Mouse (Mus musculus) splenic B cell, adult 2 months (primary cell): ENCODE results near the gene Tceanc2.

ENCODE experiments used
- DNase-seq: peaks from one replicate; pipeline ENCODE4 v3.0.0-alpha.2; 2011; ENCODE audit warnings: low read depth, low spot score
- H3K27me3 ChIP-seq: 2 replicates; pipeline ENCODE4 v1.6.1; 2012; ENCODE audit warnings: mild to moderate bottlenecking, low read length, moderate library complexity, mixed read lengths; ENCODE audit not compliant: control insufficient read depth, poor library complexity, insufficient read depth, severe bottlenecking
- H3K36me3 ChIP-seq: 2 replicates; pipeline ENCODE4 v1.6.1; 2012; ENCODE audit warnings: mild to moderate bottlenecking, low read length, moderate library complexity, mixed read lengths; ENCODE audit not compliant: control insufficient read depth, poor library complexity, insufficient read depth, severe bottlenecking

The Tceanc2 gene

GRCm38 (mm10) chr4:107196454-107196853 is 17.5 kb upstream of the Tceanc2 start:
- Histone ChIP-seq H3K36me3 (peaks cover 27% of the 10 kb centered on the region), H3K27me3 (no peaks in the 10 kb centered on the region)
- no peak for DNase-seq

GRCm38 (mm10) chr4:107193841-107194240 is 14.9 kb upstream of the Tceanc2 start:
- DNase-seq, result peak; percentile 51
- peaks cover 24% of the 10 kb centered on the region for H3K36me3 ChIP-seq
- H3K27me3 ChIP-seq, result no peaks in the 10 kb centered on the region

- Histone ChIP-seq H3K36me3 (peaks cover 17% of the 10 kb centered on the region), H3K27me3 (no peaks in the 10 kb centered on the region)
- no peak for DNase-seq
Measured at GRCm38 (mm10) chr4:107185703-107186102, 6.8 kb upstream of the Tceanc2 start.

- no peak for DNase-seq
- Histone ChIP-seq H3K36me3 (peaks cover 5% of the 10 kb centered on the region; the same call in 1 of the 2 replicates), H3K27me3 (no peaks in the 10 kb centered on the region)
Measured at GRCm38 (mm10) chr4:107183203-107183602, 4.3 kb upstream of the Tceanc2 start.

GRCm38 (mm10) chr4:107182796-107183195 is 3.9 kb upstream of the Tceanc2 start:
- peaks cover 3% of the 10 kb centered on the region; the same call in 1 of the 2 replicates for H3K36me3 ChIP-seq
- H3K27me3 ChIP-seq, result no peaks in the 10 kb centered on the region
- no peak for DNase-seq

- no peak for DNase-seq
- Histone ChIP-seq H3K27me3 (no peaks in the 10 kb centered on the region), H3K36me3 (0 out of 2 replicates have a peak, but pooled peaks cover 3% of the 10 kb centered on the region)
Measured at GRCm38 (mm10) chr4:107181866-107182265, 3.0 kb upstream of the Tceanc2 start.

GRCm38 (mm10) chr4:107180746-107181145 is 1.8 kb upstream of the Tceanc2 start:
- Histone ChIP-seq H3K27me3 (no peaks in the 10 kb centered on the region), H3K36me3 (0 out of 2 replicates have a peak, but pooled peaks cover under 1% of the 10 kb centered on the region)
- no peak for DNase-seq

- DNase-seq, result no peak
- H3K27me3 ChIP-seq, result no peaks in the 10 kb centered on the region
- H3K36me3 ChIP-seq, result 0 out of 2 replicates have a peak, but pooled peaks cover 3% of the 10 kb centered on the region
Measured at GRCm38 (mm10) chr4:107179561-107179960, 645 bp upstream of the Tceanc2 start.

GRCm38 (mm10) chr4:107178182-107178829 is 610 bp downstream of the Tceanc2 start, which contains the start of gene Tmem59:
TSS of gene Tmem59 (plus strand) at chr4:107178399.
- peaks cover 4% of the 10 kb centered on the region; the same call in 1 of the 2 replicates for H3K36me3 ChIP-seq
- H3K27me3 ChIP-seq, result no peaks in the 10 kb centered on the region
- peak; percentile 95 for DNase-seq

- Histone ChIP-seq H3K27me3 (no peaks in the 10 kb centered on the region), H3K36me3 (peaks cover 5% of the 10 kb centered on the region; the same call in 1 of the 2 replicates)
- DNase-seq, result no peak
Measured at GRCm38 (mm10) chr4:107177506-107177905, 1.4 kb downstream of the Tceanc2 start.

- Histone ChIP-seq H3K36me3 (peaks cover 3% of the 10 kb centered on the region; the same call in 1 of the 2 replicates), H3K27me3 (no peaks in the 10 kb centered on the region)
- no peak for DNase-seq
Measured at GRCm38 (mm10) chr4:107167798-107168197, 11.1 kb downstream of the Tceanc2 start.

- Histone ChIP-seq H3K36me3 (peaks cover 3% of the 10 kb centered on the region; the same call in 1 of the 2 replicates), H3K27me3 (no peaks in the 10 kb centered on the region)
- no peak for DNase-seq
Measured at GRCm38 (mm10) chr4:107166700-107167099, 12.2 kb downstream of the Tceanc2 start.

GRCm38 (mm10) chr4:107163756-107164587 is 14.9 kb downstream of the Tceanc2 start:
- Histone ChIP-seq H3K27me3 (no peaks in the 10 kb centered on the region), H3K36me3 (no peaks in the 10 kb centered on the region; the same call in 1 of the 2 replicates)
- DNase-seq, result peak; percentile 89

- no peaks in the 10 kb centered on the region; the same call in 1 of the 2 replicates for H3K36me3 ChIP-seq
- H3K27me3 ChIP-seq, result no peaks in the 10 kb centered on the region
- DNase-seq, result no peak
Measured at GRCm38 (mm10) chr4:107163341-107163740, 15.6 kb downstream of the Tceanc2 start.

GRCm38 (mm10) chr4:107160181-107160580 is 18.7 kb downstream of the Tceanc2 start:
- Histone ChIP-seq H3K27me3 (no peaks in the 10 kb centered on the region), H3K36me3 (no peaks in the 10 kb centered on the region; the same call in 1 of the 2 replicates)
- DNase-seq, result no peak
